ENCODE assay signal across 9 mouse cellular contexts in genomic region chr5:108427186-108427585, GRCm38 (mm10). TPM values are rescaled to one million over a fixed set of nuclear protein-coding genes. Genes with fewer than 3 reads are reported as not detected.
A peak's percentile ranks its signal among the peaks of the same experiment; 100 is the strongest.
DNase-seq lines count a peak whose midpoint lies in the region; ATAC-seq and TF ChIP-seq lines count a peak whose summit lies in the region.
"Had no signal": no experiment of that assay in that cellular context is flagged by ENCODE, and none has a peak within 500 bp of the region (broad histone marks: within the 10 kb centered on the region; RNA-seq: fewer than 3 reads in every experiment).

No protein-coding gene starts in this region.

- ATAC-seq in hematopoietic stem cell, adult 5-6 weeks (replicated peaks in 1 of 2; ENCODE audit: insufficient read depth in 1 of 2, low FRiP score in 2 of 2, low TSS enrichment in 1 of 2, low read depth in 1 of 2, poor library complexity in 2 of 2, severe bottlenecking in 2 of 2): peak; percentile 79 to 84
- 0 out of 2 replicates have a peak, but pooled peaks have one; percentile 41 for ATAC-seq in stomach, postnatal 0 days (ENCODE audit: low FRiP score, low TSS enrichment)

- H3K4me3 ChIP-seq in stomach, postnatal 0 days (ENCODE audit: low read depth, low read length): no peak overlapping the region
- H3K4me3 ChIP-seq: embryonic facial prominence, embryonic 12.5 days had no signal

- H3K27me3 ChIP-seq in stomach, postnatal 0 days (ENCODE audit: control insufficient read depth, insufficient read depth, low read length): no peaks in the 10 kb centered on the region
- H3K27me3 ChIP-seq: embryonic facial prominence, embryonic 12.5 days had no signal

- DNase-seq in left cerebral cortex, adult 18-20 months (ENCODE audit: low spot score in 2 of 2): peak; percentile 35 to 56
- no peak for DNase-seq in left cerebral cortex, adult 11 months (ENCODE audit: low spot score)
- peak; percentile 34 to 41 for DNase-seq in adrenal gland, adult 18-20 months (ENCODE audit: low spot score in 2 of 2)
- peak; percentile 76 for DNase-seq in embryo, embryonic 10 days (ENCODE audit: low spot score)
- DNase-seq in layer of hippocampus, adult 8-10 months (ENCODE audit: low spot score in 2 of 2): peak; percentile 44 to 55
- DNase-seq in lung, postnatal 36 days: peak; percentile 73
- peak; percentile 50 for DNase-seq in stomach, postnatal 0 days (ENCODE audit: low spot score)

- peaks cover 3% of the 10 kb centered on the region; the same call in 1 of the 2 replicates for H3K36me3 ChIP-seq in stomach, postnatal 0 days (ENCODE audit: control insufficient read depth, insufficient read depth, low read length)

- no peak overlapping the region for H3K27ac ChIP-seq in stomach, postnatal 0 days (replicated peaks)
- H3K27ac ChIP-seq: embryonic facial prominence, embryonic 12.5 days had no signal

- WGBS in stomach, postnatal 0 days: 40% methylated on average over 1 of the region's 1 CpGs

- H3K4me2 ChIP-seq in stomach, postnatal 0 days (replicated peaks; ENCODE audit: low read depth): no peak overlapping the region
- H3K4me2 ChIP-seq: embryonic facial prominence, embryonic 12.5 days had no signal

- H3K9me3 ChIP-seq in stomach, postnatal 0 days (ENCODE audit: control insufficient read depth, low read length): no peaks in the 10 kb centered on the region
- H3K9me3 ChIP-seq: embryonic facial prominence, embryonic 12.5 days had no signal

- TF ChIP-seq EP300 in stomach, postnatal 0 days (optimal IDR thresholded peaks at IDR 0.05): no peak

- TF ChIP-seq CTCF in stomach, postnatal 0 days (IDR thresholded peaks at IDR 0.05; ENCODE audit: low read depth): peak; percentile 93

- H3K9ac ChIP-seq in stomach, postnatal 0 days (ENCODE audit: low read length): no peak overlapping the region
- H3K9ac ChIP-seq: embryonic facial prominence, embryonic 12.5 days had no signal

- H3K4me1 ChIP-seq in stomach, postnatal 0 days (replicated peaks; ENCODE audit: control insufficient read depth, insufficient read depth): no peaks in the 10 kb centered on the region
- H3K4me1 ChIP-seq: embryonic facial prominence, embryonic 12.5 days had no signal

RNA-seq across cellular contexts. Expression of gene Atp5k, which starts 7.1 kb away (rescaled TPM):
- 100 to 1,000 TPM; 232 to 256 TPM for total RNA-seq in left cerebral cortex, adult 18-20 months (2021)
- 100 to 1,000 TPM; 457 to 578 TPM for total RNA-seq in adrenal gland, adult 18-20 months (2021)
- 109 and 213 TPM in 2 replicates for total RNA-seq in hematopoietic stem cell, adult 5-6 weeks (2017)
- 100 to 1,000 TPM; 119 to 263 (median 190) TPM for total RNA-seq in layer of hippocampus, adult 8-10 months (2022)
- 507 and 641 TPM in 2 replicates for polyA plus RNA-seq in stomach, postnatal 0 days (2015; fragmentation: Nextera tagmentation; extraction: Ambion mirVana)

RNA-seq across cellular contexts. Expression of gene Mfsd7a, which starts 21.5 kb away (rescaled TPM):
- total RNA-seq in left cerebral cortex, adult 18-20 months (2021): under 1 TPM; 0.74 to 0.87 TPM
- 1 to 10 TPM; 1.5 to 2.4 TPM for total RNA-seq in adrenal gland, adult 18-20 months (2021)
- 0.30 and 0.81 TPM in 2 replicates for total RNA-seq in hematopoietic stem cell, adult 5-6 weeks (2017)
- 1 to 10 TPM; 1.2 to 2.3 (median 1.7) TPM for total RNA-seq in layer of hippocampus, adult 8-10 months (2022)
- 1.1 and 1.2 TPM in 2 replicates for polyA plus RNA-seq in stomach, postnatal 0 days (2015; fragmentation: Nextera tagmentation; extraction: Ambion mirVana)

RNA-seq across cellular contexts. Expression of gene Pcgf3, which starts 33.8 kb away (rescaled TPM):
- 10 to 100 TPM; 37.5 to 41.8 TPM for total RNA-seq in left cerebral cortex, adult 18-20 months (2021)
- total RNA-seq in adrenal gland, adult 18-20 months (2021): 10 to 100 TPM; 25.6 to 41.8 TPM
- 12.3 and 19.4 TPM in 2 replicates for total RNA-seq in hematopoietic stem cell, adult 5-6 weeks (2017)
- 10 to 100 TPM; 42.2 to 44.1 (median 42.5) TPM for total RNA-seq in layer of hippocampus, adult 8-10 months (2022)
- polyA plus RNA-seq in stomach, postnatal 0 days (2015; fragmentation: Nextera tagmentation; extraction: Ambion mirVana): 10.0 and 11.3 TPM in 2 replicates

RNA-seq across cellular contexts. Expression of gene Pde6b, which starts 39.0 kb away (rescaled TPM):
- total RNA-seq in left cerebral cortex, adult 18-20 months (2021): under 1 TPM; 0.42 to 0.66 TPM
- total RNA-seq in adrenal gland, adult 18-20 months (2021): not detected
- 0.30 TPM in 1 of 2 replicates, not detected in the other for total RNA-seq in hematopoietic stem cell, adult 5-6 weeks (2017)
- total RNA-seq in layer of hippocampus, adult 8-10 months (2022): under 1 TPM; 0.10 to 0.52 (median 0.34) TPM
- polyA plus RNA-seq in stomach, postnatal 0 days (2015; fragmentation: Nextera tagmentation; extraction: Ambion mirVana): 0.07 and 0.12 TPM in 2 replicates

RNA-seq across cellular contexts. Expression of gene Gm42517, which starts 59.5 kb away (rescaled TPM):
- total RNA-seq in left cerebral cortex, adult 18-20 months (2021): 10 to 100 TPM; 56.6 to 62.8 TPM
- total RNA-seq in adrenal gland, adult 18-20 months (2021): 1 to 10 TPM; 2.5 to 2.6 TPM
- 0.13 TPM in 1 of 2 replicates, not detected in the other for total RNA-seq in hematopoietic stem cell, adult 5-6 weeks (2017)
- total RNA-seq in layer of hippocampus, adult 8-10 months (2022): 10 to 100 TPM; 45.5 to 49.4 (median 47.9) TPM
- polyA plus RNA-seq in stomach, postnatal 0 days (2015; fragmentation: Nextera tagmentation; extraction: Ambion mirVana): 0.08 and 0.13 TPM in 2 replicates
- polyA plus RNA-seq: embryonic facial prominence, embryonic 12.5 days had no signal
